Mouse (Mus musculus) lung, embryonic 14.5 days (tissue): ENCODE measurements around the gene Rasal2. TPM values are rescaled to one million over a fixed set of nuclear protein-coding genes. Genes with fewer than 3 reads are reported as not detected.
A peak's percentile ranks its signal among the peaks of the same experiment; 100 is the strongest.

Experiments
- ATAC-seq: fragments of 200-750 bp; cut with Nextera tagmentation; 2 replicates; pipeline ENCODE4 v1.8.0; 2017; ENCODE audit warnings: mild to moderate bottlenecking, moderate TSS enrichment, moderate library complexity; ENCODE audit not compliant: insufficient read depth
- DNase-seq: peaks from one replicate; pipeline ENCODE4 v3.0.0-alpha.2; 2015
- H3K27ac ChIP-seq: fragments of 300-500 bp; sonication (generic); 2 replicates; pipeline ENCODE4 v1.5.1; 2014; ENCODE audit warnings: low read depth, mild to moderate bottlenecking, moderate library complexity
- H3K27me3 ChIP-seq: fragments of 300-500 bp; sonication (generic); 2 replicates; pipeline ENCODE4 v1.6.1; 2014; ENCODE audit warnings: low read length, control low read depth; ENCODE audit not compliant: insufficient read depth
- H3K36me3 ChIP-seq: fragments of 300-500 bp; sonication (generic); 2 replicates; pipeline ENCODE4 v1.6.1; 2014; ENCODE audit warnings: control low read depth; ENCODE audit not compliant: insufficient read depth
- H3K4me1 ChIP-seq: fragments of 300-500 bp; sonication (generic); 2 replicates; pipeline ENCODE4 v1.6.1; 2014; ENCODE audit warnings: antibody characterized with exemption, control low read depth; ENCODE audit not compliant: insufficient read depth
- H3K4me2 ChIP-seq: fragments of 300-500 bp; sonication (generic); 2 replicates; pipeline ENCODE4 v1.6.1; 2014; ENCODE audit warnings: mild to moderate bottlenecking
- H3K4me3 ChIP-seq: fragments of 300-500 bp; sonication (generic); 2 replicates; pipeline ENCODE4 v1.5.1; 2014; ENCODE audit warnings: low read depth, low read length
- H3K9ac ChIP-seq: fragments of 300-500 bp; sonication (generic); 2 replicates; pipeline ENCODE4 v1.6.1; 2014
- H3K9me3 ChIP-seq: fragments of 300-500 bp; sonication (generic); 2 replicates; pipeline ENCODE4 v1.6.1; 2016; ENCODE audit warnings: low read depth, low read length, control low read depth
- CTCF ChIP-seq: IDR thresholded peaks from 2 replicates; pipeline ENCODE4 v1.5.1; 2016; ENCODE audit warnings: antibody characterized with exemption, low read depth
- WGBS: fragments of 180-500 bp; shearing (Covaris S2); extraction: QIAGEN DNeasy Blood & Tissue Kit; methylation state at CpG from one replicate; pipeline ENCODE4 v1.1.7; 2014; 5-methylcytosine and 5-hydroxymethylcytosine counted together
- polyA plus RNA-seq: library from polyadenylated mRNA; unstranded; fragments of >200 nt; fragmentation: Nextera tagmentation; extraction: Ambion mirVana; gene quantifications from 2 replicates; pipeline ENCODE4 v1.2.1, GENCODE M21; 2014

Gene Rasal2
- polyA plus RNA-seq, 1 experiment from 2014 or later: 10.3 TPM

GRCm38 (mm10) chr1:157297137-157297536 lies 115.3 kb downstream of the Rasal2 start:
- ATAC-seq (no peak), DNase-seq (no peak)
- Histone ChIP-seq H3K27ac (no peak overlapping the region), H3K4me3 (no peak overlapping the region), H3K27me3 (no peaks in the 10 kb centered on the region), H3K4me1 (no peaks in the 10 kb centered on the region), H3K36me3 (0 out of 2 replicates have a peak, but pooled peaks cover 6% of the 10 kb centered on the region), H3K9me3 (no peaks in the 10 kb centered on the region), H3K9ac (no peak overlapping the region), H3K4me2 (no peak overlapping the region)
- WGBS: 71% methylated on average over 1 of the region's 1 CpGs
- no peak for TF ChIP-seq CTCF

GRCm38 (mm10) chr1:157295868-157296267 lies 116.5 kb downstream of the Rasal2 start:
- ATAC-seq: no peak
- 90% methylated on average over 3 of the region's 3 CpGs for WGBS

GRCm38 (mm10) chr1:157290173-157290572 lies 122.2 kb downstream of the Rasal2 start:
- no peak for DNase-seq
- Histone ChIP-seq H3K4me3 (no peak overlapping the region), H3K4me2 (no peak overlapping the region), H3K36me3 (no peaks in the 10 kb centered on the region), H3K27me3 (no peaks in the 10 kb centered on the region), H3K9me3 (no peaks in the 10 kb centered on the region), H3K27ac (no peak overlapping the region), H3K4me1 (no peaks in the 10 kb centered on the region), H3K9ac (no peak overlapping the region)
- TF ChIP-seq CTCF: no peak
- WGBS: 72% methylated on average over 2 of the region's 2 CpGs
- no peak for ATAC-seq

More at GRCm38 (mm10) chr1:157295868-157296267, 116.5 kb downstream of the Rasal2 start:
- H3K4me2 ChIP-seq: no peak overlapping the region
- DNase-seq: no peak
- H3K4me3 ChIP-seq: no peak overlapping the region
- no peaks in the 10 kb centered on the region for H3K27me3 ChIP-seq
- no peak for TF ChIP-seq CTCF
- H3K4me1 ChIP-seq: no peaks in the 10 kb centered on the region
- no peaks in the 10 kb centered on the region for H3K9me3 ChIP-seq
- H3K36me3 ChIP-seq: 0 out of 2 replicates have a peak, but pooled peaks cover 6% of the 10 kb centered on the region
- no peak overlapping the region for H3K9ac ChIP-seq
- H3K27ac ChIP-seq: no peak overlapping the region

GRCm38 (mm10) chr1:157289251-157289650 lies 123.1 kb downstream of the Rasal2 start:
- H3K9me3 ChIP-seq: no peaks in the 10 kb centered on the region
- no peak overlapping the region for H3K4me2 ChIP-seq
- ATAC-seq (no peak), DNase-seq (no peak)
- H3K9ac ChIP-seq: no peak overlapping the region
- no peaks in the 10 kb centered on the region for H3K4me1 ChIP-seq
- H3K27me3 ChIP-seq: no peaks in the 10 kb centered on the region
- no peak overlapping the region for H3K4me3 ChIP-seq
- WGBS: 76% methylated on average over 2 of the region's 2 CpGs
- no peaks in the 10 kb centered on the region for H3K36me3 ChIP-seq
- H3K27ac ChIP-seq: no peak overlapping the region
- no peak for TF ChIP-seq CTCF

GRCm38 (mm10) chr1:157286561-157286960 lies 125.8 kb downstream of the Rasal2 start:
- Histone ChIP-seq H3K4me1 (no peaks in the 10 kb centered on the region), H3K27me3 (no peaks in the 10 kb centered on the region), H3K36me3 (no peaks in the 10 kb centered on the region), H3K4me2 (no peak overlapping the region), H3K9ac (no peak overlapping the region), H3K27ac (no peak overlapping the region), H3K9me3 (no peaks in the 10 kb centered on the region), H3K4me3 (no peak overlapping the region)
- peak; percentile 55 for TF ChIP-seq CTCF
- peak; percentile 66 for DNase-seq
- 14% methylated on average over 4 of the region's 4 CpGs for WGBS
- no peak for ATAC-seq

- no peak for TF ChIP-seq CTCF
- Histone ChIP-seq H3K4me2 (no peak overlapping the region), H3K9me3 (no peaks in the 10 kb centered on the region), H3K27ac (no peak overlapping the region), H3K36me3 (no peaks in the 10 kb centered on the region), H3K4me1 (no peaks in the 10 kb centered on the region), H3K27me3 (no peaks in the 10 kb centered on the region), H3K9ac (no peak overlapping the region), H3K4me3 (no peak overlapping the region)
- DNase-seq: no peak
- ATAC-seq: no peak
- WGBS: 77% methylated on average over 3 of the region's 3 CpGs
Measured at GRCm38 (mm10) chr1:157285366-157285765, 127.0 kb downstream of the Rasal2 start.

GRCm38 (mm10) chr1:157280781-157281180 lies 131.6 kb downstream of the Rasal2 start:
- Histone ChIP-seq H3K27me3 (no peaks in the 10 kb centered on the region), H3K4me2 (no peak overlapping the region), H3K9ac (no peak overlapping the region), H3K9me3 (no peaks in the 10 kb centered on the region), H3K36me3 (no peaks in the 10 kb centered on the region), H3K4me3 (no peak overlapping the region), H3K4me1 (no peaks in the 10 kb centered on the region), H3K27ac (no peak overlapping the region)
- DNase-seq (peak; percentile 75), ATAC-seq (no peak)
- TF ChIP-seq CTCF: peak; percentile 48
